Mouse (Mus musculus) E14TG2a.4 (cell line): ENCODE measurements at regions not wholly inside any gene's neighbourhood (a gene's known extent, or its start where the extent isn't known, plus 50 kb on each side); places are given as distances from the start of the nearest gene placed in this dataset.

Experiments used
- CTCF ChIP-seq: conservative IDR thresholded peaks from 2 replicates; pipeline ENCODE4 v1.5.1; 2014; ENCODE audit warnings: low read length
- NANOG ChIP-seq: IDR thresholded peaks from 2 replicates; pipeline ENCODE4 v1.6.1; 2014; ENCODE audit warnings: borderline replicate concordance, low read length, mixed read lengths
- POU5F1 ChIP-seq: IDR thresholded peaks from 2 replicates; pipeline ENCODE4 v1.6.1; 2014; ENCODE audit warnings: low read length, borderline replicate concordance

DNA sequence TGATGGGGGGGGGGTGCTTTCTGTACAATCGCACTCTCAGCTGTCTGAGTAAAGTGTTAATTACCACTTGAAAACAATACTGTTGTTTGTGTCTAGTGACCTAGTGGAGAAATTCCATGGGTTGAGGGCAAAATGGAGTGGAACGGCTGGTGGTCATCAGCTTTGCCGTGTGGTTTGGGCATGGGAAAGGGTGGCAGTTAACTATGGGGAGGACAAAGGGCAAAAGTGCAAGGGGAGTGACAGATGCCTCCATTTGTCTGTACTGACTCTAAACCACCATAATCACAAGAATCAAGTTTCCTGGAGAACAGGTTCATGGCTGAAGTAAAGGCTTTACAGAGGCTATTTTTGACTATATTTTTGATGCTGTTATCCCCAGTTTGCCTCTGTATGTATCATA is 294.0 kb upstream of the Slc30a5 start:
- TF ChIP-seq CTCF = no peak
- TF ChIP-seq NANOG = no peak
- no peak for TF ChIP-seq POU5F1
